Mouse (Mus musculus): ENCODE results near the gene Vps54. TPM values are rescaled to one million over a fixed set of nuclear protein-coding genes. Genes with fewer than 3 reads are reported as not detected.
A peak's percentile ranks its signal among the peaks of the same experiment; 100 is the strongest.

Vps54 gene
- polyA plus RNA-seq, 1 experiment from 2014 or later = 11.1 TPM

GRCm38 (mm10) chr11:21327486-21327885 is 88.4 kb downstream of the Vps54 start:
- WGBS = 96% methylated on average over 5 of the region's 5 CpGs
- H3K36me3 ChIP-seq (ENCODE audit: insufficient read depth, low read length) = peaks cover 44% of the 10 kb centered on the region
- no peaks in the 10 kb centered on the region for H3K9me3 ChIP-seq (ENCODE audit: low read length)
- no peaks in the 10 kb centered on the region for H3K4me1 ChIP-seq (ENCODE audit: insufficient read depth, low read length)
- no peak overlapping the region for H3K4me3 ChIP-seq (ENCODE audit: low read length)
- H3K27ac ChIP-seq (ENCODE audit: low read length) = no peak overlapping the region
- no peak overlapping the region for H3K4me2 ChIP-seq (replicated peaks; ENCODE audit: low read depth, low read length)
- no peak for ATAC-seq (ENCODE audit: low FRiP score, low TSS enrichment)
- no peak overlapping the region for H3K9ac ChIP-seq (replicated peaks; ENCODE audit: low read length)
- H3K27me3 ChIP-seq (ENCODE audit: insufficient read depth, low read length) = no peaks in the 10 kb centered on the region

GRCm38 (mm10) chr11:21328141-21328540 is 89.1 kb downstream of the Vps54 start:
- Histone ChIP-seq H3K27ac (ENCODE audit: low read length) (no peak overlapping the region), H3K9me3 (ENCODE audit: low read length) (no peaks in the 10 kb centered on the region), H3K36me3 (ENCODE audit: insufficient read depth, low read length) (peaks cover 43% of the 10 kb centered on the region), H3K4me2 (replicated peaks; ENCODE audit: low read depth, low read length) (no peak overlapping the region), H3K27me3 (ENCODE audit: insufficient read depth, low read length) (no peaks in the 10 kb centered on the region), H3K4me1 (ENCODE audit: insufficient read depth, low read length) (no peaks in the 10 kb centered on the region), H3K4me3 (ENCODE audit: low read length) (no peak overlapping the region), H3K9ac (replicated peaks; ENCODE audit: low read length) (no peak overlapping the region)
- 90% methylated on average over 5 of the region's 5 CpGs for WGBS
- ATAC-seq (ENCODE audit: low FRiP score, low TSS enrichment) = no peak

- H3K9ac ChIP-seq (replicated peaks; ENCODE audit: low read length) = no peak overlapping the region
- H3K27ac ChIP-seq (ENCODE audit: low read length) = no peak overlapping the region
- H3K9me3 ChIP-seq (ENCODE audit: low read length) = no peaks in the 10 kb centered on the region
- 91% methylated on average over 5 of the region's 5 CpGs for WGBS
- no peak overlapping the region for H3K4me2 ChIP-seq (replicated peaks; ENCODE audit: low read depth, low read length)
- no peaks in the 10 kb centered on the region for H3K4me1 ChIP-seq (ENCODE audit: insufficient read depth, low read length)
- no peak for ATAC-seq (ENCODE audit: low FRiP score, low TSS enrichment)
- no peaks in the 10 kb centered on the region for H3K27me3 ChIP-seq (ENCODE audit: insufficient read depth, low read length)
- H3K36me3 ChIP-seq (ENCODE audit: insufficient read depth, low read length) = peaks cover 30% of the 10 kb centered on the region
- H3K4me3 ChIP-seq (ENCODE audit: low read length) = no peak overlapping the region
Measured at GRCm38 (mm10) chr11:21332639-21333295, 93.7 kb downstream of the Vps54 start.

GRCm38 (mm10) chr11:21337855-21338254 is 98.8 kb downstream of the Vps54 start:
- Histone ChIP-seq H3K27me3 (ENCODE audit: insufficient read depth, low read length) (no peaks in the 10 kb centered on the region), H3K9me3 (ENCODE audit: low read length) (no peaks in the 10 kb centered on the region), H3K27ac (ENCODE audit: low read length) (no peak overlapping the region), H3K9ac (replicated peaks; ENCODE audit: low read length) (no peak overlapping the region), H3K36me3 (ENCODE audit: insufficient read depth, low read length) (peaks cover 6% of the 10 kb centered on the region), H3K4me3 (ENCODE audit: low read length) (no peak overlapping the region), H3K4me1 (ENCODE audit: insufficient read depth, low read length) (no peaks in the 10 kb centered on the region), H3K4me2 (replicated peaks; ENCODE audit: low read depth, low read length) (no peak overlapping the region)
- ATAC-seq (ENCODE audit: low FRiP score, low TSS enrichment) = peak; percentile 80; the same call in 1 of the 2 replicates
- WGBS = 53% methylated on average over 1 of the region's 1 CpGs

GRCm38 (mm10) chr11:21339088-21339487 is 100.0 kb downstream of the Vps54 start:
- Histone ChIP-seq H3K9me3 (ENCODE audit: low read length) (no peaks in the 10 kb centered on the region), H3K36me3 (ENCODE audit: insufficient read depth, low read length) (peaks cover 8% of the 10 kb centered on the region; the same call in 1 of the 2 replicates), H3K4me3 (ENCODE audit: low read length) (no peak overlapping the region), H3K27me3 (ENCODE audit: insufficient read depth, low read length) (no peaks in the 10 kb centered on the region), H3K4me2 (replicated peaks; ENCODE audit: low read depth, low read length) (no peak overlapping the region), H3K4me1 (ENCODE audit: insufficient read depth, low read length) (no peaks in the 10 kb centered on the region), H3K9ac (replicated peaks; ENCODE audit: low read length) (no peak overlapping the region), H3K27ac (ENCODE audit: low read length) (no peak overlapping the region)
- WGBS = 63% methylated on average over 4 of the region's 4 CpGs
- ATAC-seq (ENCODE audit: low FRiP score, low TSS enrichment) = no peak

GRCm38 (mm10) chr11:21343490-21343889 is 104.4 kb downstream of the Vps54 start:
- Histone ChIP-seq H3K27ac (ENCODE audit: low read length) (no peak overlapping the region), H3K4me1 (ENCODE audit: insufficient read depth, low read length) (no peaks in the 10 kb centered on the region), H3K4me2 (replicated peaks; ENCODE audit: low read depth, low read length) (no peak overlapping the region), H3K27me3 (ENCODE audit: insufficient read depth, low read length) (no peaks in the 10 kb centered on the region), H3K9me3 (ENCODE audit: low read length) (no peaks in the 10 kb centered on the region), H3K4me3 (ENCODE audit: low read length) (no peak overlapping the region), H3K36me3 (ENCODE audit: insufficient read depth, low read length) (peaks cover 11% of the 10 kb centered on the region; the same call in 1 of the 2 replicates), H3K9ac (replicated peaks; ENCODE audit: low read length) (no peak overlapping the region)
- no peak for ATAC-seq (ENCODE audit: low FRiP score, low TSS enrichment)
- WGBS = 94% methylated on average over 5 of the region's 5 CpGs

- ATAC-seq (ENCODE audit: low FRiP score, low TSS enrichment) = no peak
- H3K9ac ChIP-seq (replicated peaks; ENCODE audit: low read length) = no peak overlapping the region
- no peak overlapping the region for H3K4me2 ChIP-seq (replicated peaks; ENCODE audit: low read depth, low read length)
- H3K9me3 ChIP-seq (ENCODE audit: low read length) = no peaks in the 10 kb centered on the region
- H3K27ac ChIP-seq (ENCODE audit: low read length) = no peak overlapping the region
- no peaks in the 10 kb centered on the region for H3K27me3 ChIP-seq (ENCODE audit: insufficient read depth, low read length)
- no peaks in the 10 kb centered on the region for H3K4me1 ChIP-seq (ENCODE audit: insufficient read depth, low read length)
- H3K36me3 ChIP-seq (ENCODE audit: insufficient read depth, low read length) = peaks cover 8% of the 10 kb centered on the region; the same call in 1 of the 2 replicates
- no peak overlapping the region for H3K4me3 ChIP-seq (ENCODE audit: low read length)
- 94% methylated on average over 3 of the region's 3 CpGs for WGBS
Measured at GRCm38 (mm10) chr11:21346020-21346419, 106.9 kb downstream of the Vps54 start.

GRCm38 (mm10) chr11:21348890-21349289 is 109.8 kb downstream of the Vps54 start:
- no peak overlapping the region for H3K27ac ChIP-seq (ENCODE audit: low read length)
- no peak overlapping the region for H3K9ac ChIP-seq (replicated peaks; ENCODE audit: low read length)
- peaks cover 10% of the 10 kb centered on the region; the same call in 1 of the 2 replicates for H3K36me3 ChIP-seq (ENCODE audit: insufficient read depth, low read length)
- H3K4me2 ChIP-seq (replicated peaks; ENCODE audit: low read depth, low read length) = no peak overlapping the region
- H3K9me3 ChIP-seq (ENCODE audit: low read length) = no peaks in the 10 kb centered on the region
- no peaks in the 10 kb centered on the region for H3K27me3 ChIP-seq (ENCODE audit: insufficient read depth, low read length)
- no peak overlapping the region for H3K4me3 ChIP-seq (ENCODE audit: low read length)
- WGBS = 84% methylated on average over 2 of the region's 2 CpGs
- no peak for ATAC-seq (ENCODE audit: low FRiP score, low TSS enrichment)
- H3K4me1 ChIP-seq (ENCODE audit: insufficient read depth, low read length) = no peaks in the 10 kb centered on the region

GRCm38 (mm10) chr11:21351296-21351695 is 112.2 kb downstream of the Vps54 start:
- Histone ChIP-seq H3K4me2 (replicated peaks; ENCODE audit: low read depth, low read length) (no peak overlapping the region), H3K4me1 (ENCODE audit: insufficient read depth, low read length) (no peaks in the 10 kb centered on the region), H3K36me3 (ENCODE audit: insufficient read depth, low read length) (peaks cover 10% of the 10 kb centered on the region; the same call in 1 of the 2 replicates), H3K9me3 (ENCODE audit: low read length) (no peaks in the 10 kb centered on the region), H3K4me3 (ENCODE audit: low read length) (no peak overlapping the region), H3K27me3 (ENCODE audit: insufficient read depth, low read length) (no peaks in the 10 kb centered on the region), H3K27ac (ENCODE audit: low read length) (no peak overlapping the region), H3K9ac (replicated peaks; ENCODE audit: low read length) (no peak overlapping the region)
- WGBS = 74% methylated on average over 7 of the region's 7 CpGs
- ATAC-seq (ENCODE audit: low FRiP score, low TSS enrichment) = no peak

GRCm38 (mm10) chr11:21363144-21363940 is 124.3 kb downstream of the Vps54 start:
- no peak overlapping the region for H3K4me2 ChIP-seq (replicated peaks; ENCODE audit: low read depth, low read length)
- peaks cover 9% of the 10 kb centered on the region for H3K4me1 ChIP-seq (ENCODE audit: insufficient read depth, low read length)
- H3K9me3 ChIP-seq (ENCODE audit: low read length) = no peaks in the 10 kb centered on the region
- ATAC-seq (ENCODE audit: low FRiP score, low TSS enrichment) = no peak
- no peak overlapping the region for H3K4me3 ChIP-seq (ENCODE audit: low read length)
- H3K36me3 ChIP-seq (ENCODE audit: insufficient read depth, low read length) = no peaks in the 10 kb centered on the region
- H3K9ac ChIP-seq (replicated peaks; ENCODE audit: low read length) = no peak overlapping the region
- H3K27me3 ChIP-seq (ENCODE audit: insufficient read depth, low read length) = no peaks in the 10 kb centered on the region
- WGBS = 90% methylated on average over 4 of the region's 4 CpGs
- no peak overlapping the region for H3K27ac ChIP-seq (ENCODE audit: low read length)
